Mouse (Mus musculus) limb, embryonic 13.5 days (tissue): ENCODE results near the gene Ankzf1. TPM values are rescaled to one million over a fixed set of nuclear protein-coding genes. Genes with fewer than 3 reads are reported as not detected.
"Not testable (repeated sequence)": the region's sequence is repeated elsewhere in the genome, so short reads cannot be mapped to it uniquely, and the experiment has no call there.

Experiments
- ATAC-seq: fragments of 200-750 bp; cut with Nextera tagmentation; 2 replicates; pipeline ENCODE4 v1.8.0; 2017; ENCODE audit warnings: low read depth, moderate number of reproducible peaks, moderate TSS enrichment; ENCODE audit not compliant: low FRiP score
- H3K27ac ChIP-seq: fragments of 300-500 bp; sonication (generic); 2 replicates; pipeline ENCODE4 v1.5.1; 2015; ENCODE audit warnings: inconsistent platforms, mild to moderate bottlenecking, moderate library complexity
- H3K27me3 ChIP-seq: fragments of 300-500 bp; sonication (generic); 2 replicates; pipeline ENCODE4 v1.6.1; 2015; ENCODE audit warnings: mild to moderate bottlenecking, inconsistent platforms
- H3K36me3 ChIP-seq: fragments of 300-500 bp; sonication (generic); 2 replicates; pipeline ENCODE4 v1.6.1; 2015; ENCODE audit warnings: inconsistent platforms, mild to moderate bottlenecking, moderate library complexity
- H3K4me1 ChIP-seq: fragments of 300-500 bp; sonication (generic); 2 replicates; pipeline ENCODE4 v1.6.1; 2015; ENCODE audit warnings: inconsistent platforms
- H3K4me2 ChIP-seq: fragments of 300-500 bp; sonication (generic); replicated peaks from 2 replicates; pipeline ENCODE4 v1.6.1; 2015; ENCODE audit warnings: inconsistent platforms, mild to moderate bottlenecking, moderate library complexity
- H3K4me3 ChIP-seq: fragments of 300-500 bp; sonication (generic); 2 replicates; pipeline ENCODE4 v1.5.1; 2015; ENCODE audit warnings: moderate library complexity, mild to moderate bottlenecking, inconsistent platforms
- H3K9ac ChIP-seq: fragments of 300-500 bp; sonication (generic); 2 replicates; pipeline ENCODE4 v1.6.1; 2015; ENCODE audit warnings: mild to moderate bottlenecking, inconsistent platforms
- H3K9me3 ChIP-seq: fragments of 300-500 bp; sonication (generic); 2 replicates; pipeline ENCODE4 v1.6.1; 2016; ENCODE audit warnings: inconsistent platforms
- WGBS: fragments of 180-500 bp; shearing (Covaris S2); methylation state at CpG from one replicate; pipeline ENCODE4 v1.1.7; 2015; 5-methylcytosine and 5-hydroxymethylcytosine counted together
- polyA plus RNA-seq: library from polyadenylated mRNA; unstranded; fragments of >200 nt; fragmentation: Nextera tagmentation; extraction: Ambion mirVana; gene quantifications from 2 replicates; pipeline ENCODE4 v1.2.1, GENCODE M21; 2015

Ankzf1 gene
- polyA plus RNA-seq, 1 experiment from 2014 or later: 28.9 TPM

DNA sequence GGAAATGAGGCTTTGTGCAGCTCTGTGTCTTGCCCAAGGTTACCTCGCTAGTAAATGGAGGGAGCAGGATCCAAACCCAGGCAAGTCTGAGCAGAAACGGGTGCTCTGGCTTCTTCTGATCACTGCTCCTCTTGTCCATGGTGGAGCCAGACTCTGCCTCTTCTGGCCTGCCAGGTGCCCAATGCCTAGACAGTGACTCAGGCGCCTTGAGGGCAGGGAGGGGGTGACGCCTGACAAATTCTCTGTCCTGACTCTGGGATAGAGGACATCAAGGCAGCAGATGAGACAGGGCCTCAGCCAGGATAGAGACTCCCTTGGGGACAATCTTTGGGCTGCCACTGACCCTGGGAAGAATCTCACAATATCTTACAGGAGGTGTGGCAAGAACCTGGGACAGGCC is 39.3 kb downstream of the Ankzf1 start:
- H3K27ac ChIP-seq: no peak overlapping the region

GRCm38 (mm10) chr1:75231664-75232152 is 39.8 kb downstream of the Ankzf1 start, which contains the start of gene A630095N17Rik:
A630095N17Rik (minus strand) TSS chr1:75232102.
- Histone ChIP-seq H3K4me3 (no peak within 1 kb of the TSS), H3K27ac (no peak within 1 kb of the TSS), H3K9ac (no peak within 1 kb of the TSS), H3K27me3 (0 out of 2 replicates have a peak, but pooled peaks cover 8% of the 10 kb centered on the region), H3K36me3 (no peaks in the 10 kb centered on the region), H3K4me2 (no peak within 1 kb of the TSS), H3K9me3 (no peaks in the 10 kb centered on the region), H3K4me1 (peaks cover 6% of the 10 kb centered on the region)
- ATAC-seq: no peak
- 63% methylated on average over 5 of the region's 5 CpGs for WGBS

More for the DNA sequence above, 39.3 kb downstream of the Ankzf1 start:
- Histone ChIP-seq H3K9me3 (no peaks in the 10 kb centered on the region), H3K36me3 (no peaks in the 10 kb centered on the region), H3K4me1 (peaks cover 5% of the 10 kb centered on the region; the same call in 1 of the 2 replicates), H3K4me3 (no peak overlapping the region), H3K4me2 (no peak overlapping the region), H3K27me3 (0 out of 2 replicates have a peak, but pooled peaks cover 8% of the 10 kb centered on the region), H3K9ac (no peak overlapping the region)
- no peak for ATAC-seq
- WGBS: 73% methylated on average over 4 of the region's 4 CpGs

GRCm38 (mm10) chr1:75232489-75232888 is 40.5 kb downstream of the Ankzf1 start:
- 65% methylated on average over 4 of the region's 4 CpGs for WGBS
- not testable (repeated sequence) for H3K4me3 ChIP-seq, ATAC-seq, H3K4me2 ChIP-seq, H3K36me3 ChIP-seq, H3K9me3 ChIP-seq, H3K27ac ChIP-seq, H3K27me3 ChIP-seq, H3K9ac ChIP-seq
- peaks cover 14% of the 10 kb centered on the region for H3K4me1 ChIP-seq

DNA sequence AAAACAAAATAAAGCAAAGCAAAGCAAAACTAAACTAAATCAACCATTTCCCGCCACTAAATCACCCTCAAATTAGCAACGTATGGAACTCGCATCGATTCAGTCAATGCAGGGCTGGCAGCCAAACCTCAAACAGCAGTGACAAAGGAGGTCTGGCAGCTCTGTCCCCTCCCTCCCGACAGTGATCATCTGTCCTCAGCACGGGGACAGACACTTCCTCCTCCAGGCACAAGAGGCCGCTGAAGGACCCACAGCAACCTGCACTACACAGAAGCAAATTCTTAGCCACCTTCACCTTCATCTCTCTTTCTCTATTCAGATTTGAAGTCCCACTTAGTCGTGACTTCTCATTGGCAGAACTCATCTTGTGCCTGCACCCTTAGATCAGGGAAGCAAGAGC is 42.7 kb downstream of the Ankzf1 start:
- no peak overlapping the region for H3K4me2 ChIP-seq
- H3K9ac ChIP-seq: no peak overlapping the region
- peaks cover 19% of the 10 kb centered on the region for H3K4me1 ChIP-seq
- peaks cover 5% of the 10 kb centered on the region; the same call in 1 of the 2 replicates for H3K36me3 ChIP-seq
- H3K27ac ChIP-seq: no peak overlapping the region
- 1% methylated on average over 8 of the region's 8 CpGs for WGBS
- 0 out of 2 replicates have a peak, but pooled peaks cover 4% of the 10 kb centered on the region for H3K27me3 ChIP-seq
- no peak for ATAC-seq
- no peak overlapping the region for H3K4me3 ChIP-seq
- H3K9me3 ChIP-seq: no peaks in the 10 kb centered on the region

- WGBS: under 1% methylated on average over 64 of the region's 64 CpGs
- peak within 1 kb of the TSS; percentile 89 for H3K4me2 ChIP-seq
- H3K27ac ChIP-seq: peak within 1 kb of the TSS; percentile 81
- H3K9me3 ChIP-seq: no peaks in the 10 kb centered on the region
- H3K36me3 ChIP-seq: peaks cover 19% of the 10 kb centered on the region
- H3K27me3 ChIP-seq: no peaks in the 10 kb centered on the region
- H3K4me3 ChIP-seq: peak within 1 kb of the TSS; percentile 76
- peak within 1 kb of the TSS; percentile 88 for H3K9ac ChIP-seq
- H3K4me1 ChIP-seq: peaks cover 20% of the 10 kb centered on the region
- peak; percentile 89 for ATAC-seq
Measured at GRCm38 (mm10) chr1:75236117-75237050, 44.4 kb downstream of the Ankzf1 start, which contains the start of gene Dnajb2. Dnajb2 (plus strand) TSS chr1:75236406.

DNA sequence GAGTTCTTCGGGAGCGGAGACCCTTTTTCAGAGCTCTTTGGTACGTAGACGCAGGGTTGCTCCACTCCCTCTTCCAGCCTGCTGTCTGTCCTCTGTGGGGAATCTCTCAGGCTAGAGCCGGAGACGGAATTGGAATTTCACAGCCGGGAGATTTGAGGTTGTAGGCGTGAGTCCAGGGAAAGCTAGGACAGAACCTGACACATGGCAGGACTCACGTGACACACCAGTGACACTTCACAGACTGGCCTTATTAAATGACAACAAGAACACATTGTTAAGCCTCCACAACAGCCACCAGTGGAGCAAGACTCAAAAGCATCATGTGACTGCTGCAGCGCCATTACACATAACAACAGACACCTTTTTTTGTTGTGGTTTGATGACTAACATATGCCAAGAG is 47.6 kb downstream of the Ankzf1 start:
- ATAC-seq: no peak
- Histone ChIP-seq H3K27me3 (no peaks in the 10 kb centered on the region), H3K9me3 (no peaks in the 10 kb centered on the region), H3K4me1 (peaks cover 20% of the 10 kb centered on the region), H3K36me3 (peaks cover 44% of the 10 kb centered on the region), H3K4me2 (no peak overlapping the region), H3K4me3 (no peak overlapping the region), H3K9ac (no peak overlapping the region), H3K27ac (no peak overlapping the region; the same call in 1 of the 2 replicates)
- WGBS: 59% methylated on average over 10 of the region's 10 CpGs

DNA sequence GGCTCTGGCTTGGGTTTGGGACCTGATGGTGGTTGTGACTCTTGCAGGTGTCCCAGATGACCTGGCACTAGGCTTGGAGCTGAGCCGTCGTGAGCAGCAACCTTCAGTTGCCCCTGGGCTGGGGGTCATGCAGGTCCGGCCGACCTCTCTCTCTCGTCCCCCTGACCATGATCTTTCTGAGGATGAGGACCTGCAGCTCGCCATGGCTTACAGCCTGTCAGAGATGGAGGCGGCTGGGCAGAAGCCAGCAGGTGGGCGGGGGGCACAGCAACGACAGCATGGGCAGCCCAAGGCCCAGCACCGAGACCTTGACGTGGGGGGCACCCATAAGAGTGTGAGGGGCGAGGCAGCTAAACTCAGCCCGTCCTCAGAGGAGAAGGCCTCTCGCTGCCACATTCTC is 51.5 kb downstream of the Ankzf1 start:
- no peak overlapping the region for H3K27ac ChIP-seq
- H3K4me3 ChIP-seq: no peak overlapping the region
- no peak for ATAC-seq
- H3K4me2 ChIP-seq: no peak overlapping the region
- H3K9me3 ChIP-seq: no peaks in the 10 kb centered on the region
- peaks cover 44% of the 10 kb centered on the region for H3K36me3 ChIP-seq
- H3K27me3 ChIP-seq: no peaks in the 10 kb centered on the region
- WGBS: 86% methylated on average over 14 of the region's 14 CpGs
- H3K9ac ChIP-seq: no peak overlapping the region
- peaks cover 11% of the 10 kb centered on the region for H3K4me1 ChIP-seq

DNA sequence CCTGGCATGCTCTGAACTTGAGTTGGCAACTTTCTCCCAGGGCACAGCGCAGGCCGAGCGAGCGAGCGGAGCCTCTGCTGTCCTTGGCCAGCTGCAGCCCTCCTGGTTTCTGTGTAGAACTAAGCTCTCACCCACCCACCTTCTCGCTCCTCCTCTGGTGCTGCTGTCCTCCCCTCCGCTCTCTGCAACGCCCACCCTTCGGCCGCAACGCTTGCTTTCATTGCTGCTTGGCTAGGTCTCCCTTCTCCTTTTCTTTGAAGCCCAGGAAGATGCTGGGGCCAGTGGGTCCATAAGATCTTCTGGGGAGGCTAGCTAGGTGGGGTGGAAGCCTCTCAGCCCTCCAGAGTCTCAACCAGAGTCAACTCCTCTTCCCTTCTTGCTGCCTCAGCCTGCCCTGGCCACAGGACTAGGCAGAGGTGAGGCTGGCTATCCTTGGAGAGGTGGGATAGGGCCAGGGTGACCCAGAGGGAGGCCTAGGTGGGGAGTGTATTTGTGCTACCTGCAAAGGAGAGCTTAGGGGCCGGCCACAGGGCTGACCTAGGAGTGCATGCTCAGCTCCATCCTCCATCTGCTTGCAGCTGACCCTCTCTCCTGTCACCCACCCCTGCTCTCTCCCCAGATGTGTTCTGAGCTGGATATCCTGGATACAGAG is 52.4 kb downstream of the Ankzf1 start:
- H3K27me3 ChIP-seq: no peaks in the 10 kb centered on the region
- peaks cover 13% of the 10 kb centered on the region for H3K4me1 ChIP-seq
- H3K4me3 ChIP-seq: no peak overlapping the region
- 89% methylated on average over 12 of the region's 12 CpGs for WGBS
- no peak overlapping the region for H3K27ac ChIP-seq
- no peak for ATAC-seq
- peaks cover 40% of the 10 kb centered on the region for H3K36me3 ChIP-seq
- H3K4me2 ChIP-seq: no peak overlapping the region
- H3K9me3 ChIP-seq: no peaks in the 10 kb centered on the region
- H3K9ac ChIP-seq: no peak overlapping the region

- Histone ChIP-seq H3K27ac (no peak overlapping the region), H3K4me1 (peaks cover 10% of the 10 kb centered on the region), H3K36me3 (peaks cover 36% of the 10 kb centered on the region), H3K9me3 (no peaks in the 10 kb centered on the region), H3K4me2 (no peak overlapping the region), H3K9ac (no peak overlapping the region), H3K4me3 (no peak overlapping the region), H3K27me3 (no peaks in the 10 kb centered on the region)
- ATAC-seq: peak; percentile 60; the same call in 1 of the 2 replicates
- 24% methylated on average over 4 of the region's 4 CpGs for WGBS
Measured at GRCm38 (mm10) chr1:75244836-75245235, 52.9 kb downstream of the Ankzf1 start.

GRCm38 (mm10) chr1:75247071-75247930 is 55.4 kb downstream of the Ankzf1 start:
- Histone ChIP-seq H3K4me2 (no peak overlapping the region), H3K27ac (no peak overlapping the region), H3K9ac (0 out of 2 replicates have a peak overlapping the region, but pooled peaks have one; percentile 13), H3K9me3 (no peaks in the 10 kb centered on the region), H3K4me1 (peaks cover 18% of the 10 kb centered on the region), H3K27me3 (peaks cover 3% of the 10 kb centered on the region; the same call in 1 of the 2 replicates), H3K36me3 (peaks cover 18% of the 10 kb centered on the region), H3K4me3 (no peak overlapping the region)
- 78% methylated on average over 16 of the region's 16 CpGs for WGBS
- ATAC-seq: no peak

DNA sequence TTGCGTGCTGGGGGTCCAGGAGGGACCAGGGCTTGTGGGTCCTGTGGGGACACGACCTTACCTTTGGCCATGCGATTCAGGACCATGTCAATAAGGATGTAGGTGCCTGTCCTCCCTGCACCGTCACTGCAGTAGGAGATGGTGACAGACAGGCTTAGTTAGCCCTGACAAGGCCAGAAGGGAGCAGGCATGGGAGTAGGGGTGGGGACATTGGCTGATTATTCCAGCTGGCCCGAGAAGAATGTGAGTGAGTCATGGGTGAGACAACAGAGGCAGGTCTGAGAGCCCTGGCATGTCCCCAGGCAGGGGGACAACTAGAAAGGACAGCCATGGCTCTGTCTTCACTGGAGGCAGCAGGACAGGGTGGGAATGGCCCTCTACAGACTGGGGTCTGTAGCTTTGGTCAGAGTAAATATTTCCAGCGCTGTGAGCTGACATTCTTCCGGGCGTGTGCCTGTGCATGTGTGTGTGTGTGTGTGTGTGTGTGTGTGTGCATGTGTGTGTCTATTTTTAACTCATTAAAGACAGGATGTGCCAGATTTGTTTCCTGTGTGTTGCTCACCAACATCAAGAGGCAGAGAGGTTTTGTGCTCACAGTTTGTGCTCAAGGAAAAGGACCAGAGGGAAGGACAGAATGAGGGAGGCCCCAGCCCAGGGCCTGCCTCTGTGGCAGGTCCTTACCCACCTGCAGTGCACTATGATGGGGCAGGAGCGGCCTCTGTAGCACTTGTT is 56.3 kb downstream of the Ankzf1 start:
- peaks cover 13% of the 10 kb centered on the region for H3K36me3 ChIP-seq
- H3K27me3 ChIP-seq: peaks cover 10% of the 10 kb centered on the region; the same call in 1 of the 2 replicates
- peak overlapping the region; percentile 13 for H3K9ac ChIP-seq
- peaks cover 18% of the 10 kb centered on the region for H3K4me1 ChIP-seq
- ATAC-seq: no peak
- H3K9me3 ChIP-seq: no peaks in the 10 kb centered on the region
- no peak overlapping the region for H3K4me2 ChIP-seq
- 49% methylated on average over 9 of the region's 9 CpGs for WGBS
- no peak overlapping the region; the same call in 1 of the 2 replicates for H3K27ac ChIP-seq
- H3K4me3 ChIP-seq: no peak overlapping the region
